Mouse (Mus musculus) CH12.LX (cell line): ENCODE results near the gene Srsf5. TPM values are rescaled to one million over a fixed set of nuclear protein-coding genes. Genes with fewer than 3 reads are reported as not detected.

Experiments
- DNase-seq: peaks from one replicate; pipeline ENCODE4 v3.0.0-alpha.2; 2013; ENCODE audit errors: extremely low read depth
- H3K27ac ChIP-seq: 2 replicates; pipeline ENCODE4 v1.5.1; 2012; ENCODE audit warnings: low read depth, mild to moderate bottlenecking, control low read depth, moderate library complexity; ENCODE audit not compliant: insufficient read depth
- H3K27me3 ChIP-seq: replicated peaks from 2 replicates; pipeline ENCODE3; 2012; ENCODE audit warnings: inconsistent platforms
- H3K36me3 ChIP-seq, 2 experiments: replicated peaks in 1 of 2; 2 replicates each; pipeline versions ENCODE3 to v1.6.1; 2012; ENCODE audit warnings: inconsistent platforms in 1 of 2, low read length in 1 of 2, mild to moderate bottlenecking in 1 of 2, mixed read lengths in 1 of 2, moderate library complexity in 1 of 2; ENCODE audit not compliant: control insufficient read depth in 1 of 2, insufficient read depth in 1 of 2
- H3K4me1 ChIP-seq, 2 experiments: 2 replicates each; pipeline ENCODE4 v1.6.1; 2012; ENCODE audit warnings: inconsistent platforms in 1 of 2, moderate library complexity in 1 of 2; ENCODE audit not compliant: insufficient read depth in 2 of 2, control insufficient read depth in 1 of 2
- H3K4me2 ChIP-seq: 2 replicates; pipeline ENCODE4 v1.6.1; 2012; ENCODE audit warnings: low read depth, mild to moderate bottlenecking, control low read depth; ENCODE audit not compliant: poor library complexity, insufficient read depth, severe bottlenecking
- H3K4me3 ChIP-seq, 3 experiments: fragments of 150-350 bp in 1 of 3; sonication (generic) in 1 of 3; replicated peaks in 1 of 3; 2 replicates each; pipeline versions ENCODE3 to v1.5.1; 2011 to 2012; ENCODE audit warnings: low read depth in 2 of 3, low read length in 2 of 3, mild to moderate bottlenecking in 2 of 3, moderate library complexity in 2 of 3, control low read depth in 1 of 3, improper control_type of control experiment in 1 of 3, inconsistent platforms in 1 of 3, mixed read lengths in 1 of 3; ENCODE audit not compliant: poor library complexity in 1 of 3
- H3K79me2 ChIP-seq: replicated peaks from 2 replicates; pipeline ENCODE4 v1.6.1; 2012; ENCODE audit warnings: mild to moderate bottlenecking, moderate library complexity; ENCODE audit not compliant: control insufficient read depth, poor library complexity, insufficient read depth, severe bottlenecking; ENCODE audit errors: extremely low read depth
- H3K9ac ChIP-seq: 2 replicates; pipeline ENCODE4 v1.6.1; 2012; ENCODE audit warnings: low read depth, mild to moderate bottlenecking, control low read depth, moderate library complexity; ENCODE audit not compliant: insufficient read depth
- H3K9me3 ChIP-seq: replicated peaks from 2 replicates; pipeline ENCODE3; 2012; ENCODE audit warnings: low read length, inconsistent platforms, mixed read lengths
- BHLHE40 ChIP-seq: IDR thresholded peaks from 2 replicates; pipeline ENCODE4 v1.6.1; 2011; ENCODE audit warnings: mild to moderate bottlenecking, low read depth, low read length, improper control_type of control experiment
- CHD1 ChIP-seq: IDR thresholded peaks from 2 replicates; pipeline ENCODE4 v1.6.1; 2012; ENCODE audit warnings: low read depth, low read length, improper control_type of control experiment, inconsistent platforms
- CHD2 ChIP-seq: IDR thresholded peaks from 2 replicates; pipeline ENCODE4 v1.6.1; 2011; ENCODE audit warnings: low read length, improper control_type of control experiment
- CTCF ChIP-seq, 2 experiments: IDR thresholded peaks in 1 of 2; conservative IDR thresholded peaks in 1 of 2; 2 replicates each; pipeline ENCODE4 v1.5.1; 2011 to 2012; ENCODE audit warnings: low read depth in 2 of 2, low read length in 2 of 2, improper control_type of control experiment in 1 of 2, inconsistent platforms in 1 of 2, mild to moderate bottlenecking in 1 of 2, moderate library complexity in 1 of 2
- E2F4 ChIP-seq: IDR thresholded peaks from 2 replicates; pipeline ENCODE4 v1.6.1; 2011; ENCODE audit warnings: low read depth, low read length, improper control_type of control experiment; ENCODE audit not compliant: insufficient replicate concordance
- ELF1 ChIP-seq: IDR thresholded peaks from 2 replicates; pipeline ENCODE4 v1.6.1; 2014; ENCODE audit warnings: low read depth, mild to moderate bottlenecking, inconsistent platforms, low read length, improper control_type of control experiment
- EP300 ChIP-seq: IDR thresholded peaks from 2 replicates; pipeline ENCODE4 v1.6.1; 2011; ENCODE audit warnings: low read length, improper control_type of control experiment
- ETS1 ChIP-seq: conservative IDR thresholded peaks from 2 replicates; pipeline ENCODE4 v1.6.1; 2012; ENCODE audit warnings: low read depth, mild to moderate bottlenecking, inconsistent platforms, low read length, improper control_type of control experiment, moderate library complexity
- GABPA ChIP-seq: IDR thresholded peaks from 2 replicates; pipeline ENCODE4 v1.6.1; 2012; ENCODE audit warnings: low read depth, low read length, improper control_type of control experiment, inconsistent platforms; ENCODE audit not compliant: insufficient replicate concordance
- IRF4 ChIP-seq: IDR thresholded peaks from 2 replicates; pipeline ENCODE4 v1.6.1; 2014; ENCODE audit warnings: low read depth, mild to moderate bottlenecking, inconsistent platforms, low read length, improper control_type of control experiment
- JUN ChIP-seq: IDR thresholded peaks from 2 replicates; pipeline ENCODE4 v1.6.1; 2011; ENCODE audit warnings: low read depth, mild to moderate bottlenecking, low read length, improper control_type of control experiment, moderate library complexity; ENCODE audit not compliant: insufficient read depth
- JUND ChIP-seq: conservative IDR thresholded peaks from 2 replicates; pipeline ENCODE4 v1.6.1; 2011; ENCODE audit warnings: low read depth, low read length, improper control_type of control experiment
- KAT2A ChIP-seq: IDR thresholded peaks from 2 replicates; pipeline ENCODE4 v1.6.1; 2012; ENCODE audit warnings: low read length, improper control_type of control experiment, inconsistent platforms; ENCODE audit not compliant: insufficient replicate concordance
- MAZ ChIP-seq: IDR thresholded peaks from 2 replicates; pipeline ENCODE4 v1.6.1; 2012; ENCODE audit warnings: low read depth, mild to moderate bottlenecking, inconsistent platforms, low read length, improper control_type of control experiment, moderate library complexity
- MXI1 ChIP-seq: IDR thresholded peaks from 2 replicates; pipeline ENCODE4 v1.6.1; 2011; ENCODE audit warnings: mild to moderate bottlenecking, low read depth, low read length, improper control_type of control experiment
- MYC ChIP-seq: IDR thresholded peaks from 2 replicates; pipeline ENCODE4 v1.6.1; 2011; ENCODE audit warnings: low read depth, mild to moderate bottlenecking, improper control_type of control experiment, low read length
- NELFE ChIP-seq: IDR thresholded peaks from 2 replicates; pipeline ENCODE4 v1.6.1; 2011; ENCODE audit warnings: low read depth, low read length, improper control_type of control experiment
- NRF1 ChIP-seq: IDR thresholded peaks from 2 replicates; pipeline ENCODE4 v1.6.1; 2014; ENCODE audit warnings: low read depth, mild to moderate bottlenecking, inconsistent platforms, low read length, improper control_type of control experiment, moderate library complexity
- POLR2AphosphoS2 ChIP-seq: IDR thresholded peaks from 2 replicates; pipeline ENCODE4 v1.6.1; 2011; ENCODE audit warnings: low read depth, low read length, improper control_type of control experiment
- SMC3 ChIP-seq: IDR thresholded peaks from 2 replicates; pipeline ENCODE4 v1.6.1; 2011; ENCODE audit warnings: low read depth, low read length, improper control_type of control experiment
- TBP ChIP-seq: conservative IDR thresholded peaks from 2 replicates; pipeline ENCODE4 v1.6.1; 2011; ENCODE audit warnings: low read depth, low read length, improper control_type of control experiment
- TCF12 ChIP-seq: IDR thresholded peaks from 2 replicates; pipeline ENCODE4 v1.6.1; 2014; ENCODE audit warnings: low read depth, mild to moderate bottlenecking, inconsistent platforms, low read length, improper control_type of control experiment
- UBTF ChIP-seq: IDR thresholded peaks from 2 replicates; pipeline ENCODE4 v1.6.1; 2012; ENCODE audit warnings: low read depth, mild to moderate bottlenecking, inconsistent platforms, low read length, improper control_type of control experiment, moderate library complexity
- USF1 ChIP-seq: IDR thresholded peaks from 2 replicates; pipeline ENCODE4 v1.6.1; 2014; ENCODE audit warnings: low read depth, mild to moderate bottlenecking, inconsistent platforms, low read length, improper control_type of control experiment
- USF2 ChIP-seq: conservative IDR thresholded peaks from 2 replicates; pipeline ENCODE4 v1.6.1; 2011; ENCODE audit warnings: low read depth, low read length, improper control_type of control experiment
- dilution Hi-C: fragments of 300-500 bp; cut with MboI; formaldehyde crosslinking; loops from 2 replicates; pipeline ENCODE4 v1.14.3; 2020; ENCODE audit warnings: low sequenced_read_pairs; ENCODE audit not compliant: extremely low pct_unique_long_range_greater_than_20kb, extremely low pct_ligation_motif_present
- in situ Hi-C: fragments of 300-500 bp; cut with MboI; formaldehyde crosslinking; loops from 3 replicates; pipeline ENCODE4 v1.14.3; 2019; ENCODE audit warnings: low sequenced_read_pairs, low pct_ligation_motif_present, low pct_unique_long_range_greater_than_20kb, mixed read lengths
- polyA plus RNA-seq: library from polyadenylated mRNA; unstranded; fragments of >175 nt; gene quantifications from 2 replicates; pipeline ENCODE4 v1.2.1, GENCODE M21; 2012; ENCODE audit warnings: low read depth; ENCODE audit not compliant: insufficient read length
- total RNA-seq, 2 experiments: library from RNA; depleted of rRNA; stranded (reverse); fragments of 300-350 nt in 1 of 2; fragments of >200 nt in 1 of 2; gene quantifications; 2 replicates each; pipeline ENCODE4 v1.2.3; 2012 to 2014

Gene Srsf5
- total and polyA plus RNA-seq, 3 experiments = 260 to 549 (median 459) TPM

GRCm38 (mm10) chr12:80936751-80937150, 8.6 kb upstream of the Srsf5 start:
- no peaks in the 10 kb centered on the region for H3K79me2 ChIP-seq
- no peak for DNase-seq
- H3K4me3 ChIP-seq = no peak overlapping the region
- H3K4me2 ChIP-seq = no peak overlapping the region
- H3K27me3 ChIP-seq = no peaks in the 10 kb centered on the region
- TF ChIP-seq EP300 (no peak), POLR2AphosphoS2 (no peak), KAT2A (no peak), MXI1 (no peak), TCF12 (no peak), CHD1 (no peak), ETS1 (no peak), MAZ (no peak)
- H3K9me3 ChIP-seq = no peaks in the 10 kb centered on the region
- dilution Hi-C loops (no loop called here), in situ Hi-C loops (no loop called here)
- H3K27ac ChIP-seq = no peak overlapping the region
- H3K9ac ChIP-seq = no peak overlapping the region
- no peaks in the 10 kb centered on the region for H3K36me3 ChIP-seq
- H3K4me1 ChIP-seq = peaks cover 4 to 7% of the 10 kb centered on the region in 2 experiments; a peak in 2 of 4 replicates

- in situ Hi-C loops = no loop called here
- Histone ChIP-seq H3K4me3 (no peak overlapping the region), H3K36me3 (no peaks in the 10 kb centered on the region), H3K79me2 (no peaks in the 10 kb centered on the region), H3K27me3 (no peaks in the 10 kb centered on the region), H3K9ac (no peak overlapping the region), H3K4me2 (no peak overlapping the region), H3K9me3 (no peaks in the 10 kb centered on the region), H3K4me1 (peaks cover 4 to 7% of the 10 kb centered on the region in 2 experiments; a peak in 2 of 4 replicates), H3K27ac (no peak overlapping the region)
- DNase-seq = no peak
- TF ChIP-seq JUND (0 out of 2 replicates have a peak, but pooled peaks have one; percentile 21), JUN (0 out of 2 replicates have a peak, but pooled peaks have one; percentile 1), MYC (0 out of 2 replicates have a peak, but pooled peaks have one; percentile 15), CHD2 (no peak), NRF1 (no peak), CTCF (conservative IDR thresholded peaks at IDR 0.05 in 1 of 2, IDR thresholded peaks at IDR 0.05 in 1 of 2; ENCODE audit: low read depth in 2 of 2, low read length in 2 of 2) (no peak), ELF1 (no peak), USF2 (no peak), MXI1 (no peak), UBTF (no peak), TBP (no peak), NELFE (no peak), GABPA (no peak), E2F4 (no peak), SMC3 (no peak), BHLHE40 (no peak), IRF4 (peak; percentile 58; the same call in 1 of the 2 replicates), USF1 (no peak)
- dilution Hi-C loops = no loop called here
Measured at GRCm38 (mm10) chr12:80937331-80938029, 7.8 kb upstream of the Srsf5 start.
